Mouse (Mus musculus) heart, postnatal 36 days (tissue): Measurements from ENCODE around the gene Try4. TPM values are rescaled to one million over a fixed set of nuclear protein-coding genes. Genes with fewer than 3 reads are reported as not detected.
"Not testable (repeated sequence)": the region's sequence is repeated elsewhere in the genome, so short reads cannot be mapped to it uniquely, and the experiment has no call there.

ENCODE experiments used
- DNase-seq, 2 experiments: peaks; one replicate each; pipeline ENCODE4 v3.0.0; 2021 to 2022
- intact Hi-C: fragments of 180-260 bp; cut with DNase I; formaldehyde crosslinking; loops from one replicate; pipeline ENCODE4 v1.15.1; 2025
- total RNA-seq, 2 experiments: library from RNA; stranded (reverse); gene quantifications; 2 replicates each; pipeline ENCODE4 v1.2.3; 2021

Gene Try4
- not detected for total RNA-seq

- no peak for DNase-seq
- intact Hi-C loops, result no loop called here
Measured at GRCm38 (mm10) chr6:41301969-41302368, at the start of gene Try4. Gene Try4, plus strand, starts transcription at chr6:41302269.

- DNase-seq, intact Hi-C loops: not testable (repeated sequence)
Measured at GRCm38 (mm10) chr6:41253314-41253713, 48.8 kb upstream of the Try4 start.

DNA sequence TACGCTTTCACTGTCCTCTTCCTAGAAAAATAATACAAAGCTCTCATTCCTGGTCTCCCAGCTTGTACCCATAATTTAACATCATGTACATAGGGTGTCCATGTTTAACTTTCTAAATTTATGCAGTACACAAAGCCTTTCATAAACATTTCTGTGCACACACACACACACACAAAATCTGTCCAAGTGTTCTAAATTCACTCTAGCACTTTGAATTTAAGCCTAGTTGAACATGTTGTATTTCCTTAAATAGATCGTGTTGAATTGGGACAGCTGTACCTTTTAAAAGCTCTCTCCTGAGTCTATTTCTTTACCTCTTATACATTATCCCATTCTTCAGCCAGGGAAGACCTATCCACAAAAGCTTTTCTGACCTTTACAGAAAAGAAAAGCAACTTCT, 45.6 kb upstream of the Try4 start:
- intact Hi-C loops, result no loop called here
- DNase-seq, result no peak

DNA sequence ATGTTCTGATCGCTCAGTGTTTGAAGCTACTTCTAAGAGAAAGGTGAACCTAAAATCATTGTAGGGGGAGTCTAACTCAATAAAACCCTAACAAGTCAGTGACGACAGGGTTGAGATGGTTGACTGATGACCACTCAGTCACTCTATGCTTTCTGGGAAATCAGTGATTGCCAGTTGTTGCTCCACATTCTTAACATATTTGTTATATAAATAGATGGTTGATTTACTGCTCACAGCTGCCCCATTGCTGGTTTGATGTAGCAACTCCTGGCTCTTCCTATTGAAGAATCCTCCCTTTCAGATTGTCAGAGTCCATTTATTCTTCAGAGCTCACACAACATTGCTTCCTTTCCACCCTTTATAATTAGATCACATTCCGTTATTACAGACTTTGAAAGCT, 44.6 kb upstream of the Try4 start:
- intact Hi-C loops, result no loop called here

DNA sequence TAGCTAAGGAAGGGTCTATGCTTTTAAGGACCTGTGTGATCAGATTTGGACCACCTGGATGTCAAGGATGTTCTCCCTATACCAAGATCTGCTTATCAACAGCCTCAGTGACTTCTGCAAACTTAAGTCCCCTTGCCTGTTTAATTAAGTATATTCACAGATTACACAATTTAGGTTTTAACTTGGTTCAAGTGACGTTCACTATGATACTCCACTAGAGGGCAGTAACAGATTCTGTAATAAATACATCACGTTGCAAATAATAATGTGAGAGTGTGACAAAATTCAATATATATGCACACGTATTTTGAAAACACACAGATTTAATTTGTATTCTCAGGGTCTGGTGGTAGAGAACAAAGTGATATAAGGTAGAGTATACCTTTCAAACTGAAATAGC, 39.3 kb upstream of the Try4 start:
- intact Hi-C loops, result loop anchor here (2.0 to 5.0 kb wide), 2 partner anchors 240 to 266 kb away; no protein-coding TSS in a partner anchor
- DNase-seq, result no peak

More for the DNA sequence above, 44.6 kb upstream of the Try4 start:
- DNase-seq, result no peak

- intact Hi-C loops, result no loop called here
- no peak for DNase-seq
Measured at GRCm38 (mm10) chr6:41266140-41266539, 35.9 kb upstream of the Try4 start.

DNA sequence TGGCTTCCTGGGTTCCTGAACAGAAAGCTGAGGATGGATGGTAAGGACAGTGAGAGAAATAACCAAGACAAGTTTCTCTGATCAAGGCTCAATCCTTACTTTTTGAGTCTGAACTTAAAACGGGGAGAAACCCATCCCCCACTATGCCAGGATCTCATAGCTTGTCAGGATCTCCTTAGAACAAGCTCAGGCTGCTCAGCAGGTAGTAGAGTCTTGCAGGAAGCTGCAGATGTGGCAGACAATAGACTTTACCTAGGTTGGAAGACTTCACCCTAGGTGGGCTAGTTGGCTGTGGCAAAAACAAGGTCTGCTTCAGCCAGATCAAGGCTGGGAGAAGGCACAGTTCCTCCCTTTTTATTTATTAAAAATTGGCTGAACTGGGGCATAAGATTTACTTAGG, 3.8 kb upstream of the Try4 start:
- intact Hi-C loops, result no loop called here
- DNase-seq, result no peak

GRCm38 (mm10) chr6:41316741-41317140, 14.7 kb downstream of the Try4 start, which contains the start of gene Try5:
Gene Try5, minus strand, starts transcription at chr6:41316841.
- intact Hi-C loops, result not testable (repeated sequence)

GRCm38 (mm10) chr6:41353932-41354331, 51.9 kb downstream of the Try4 start, which contains the start of gene Try10:
Gene Try10, plus strand, starts transcription at chr6:41354105.
- no peak for DNase-seq
- intact Hi-C loops, result loop anchor here (2.0 kb wide), 1 partner anchor 65 kb away; no protein-coding TSS in a partner anchor

More at GRCm38 (mm10) chr6:41316741-41317140, 14.7 kb downstream of the Try4 start, which contains the start of gene Try5:
- not testable (repeated sequence) for DNase-seq

Other genes starting within 250 kb of the Try4 start
- gene Try5, start 14.6 kb downstream of the Try4 start, total RNA-seq, result not detected
- gene Try10, start 51.8 kb downstream of the Try4 start, total RNA-seq, result not detected
- gene Prss3, start 75.4 kb downstream of the Try4 start, total RNA-seq, result not detected
- gene Gm5771, start 90.1 kb downstream of the Try4 start, total RNA-seq, result not detected
- gene Gm10334, start 143.9 kb downstream of the Try4 start, total RNA-seq, result not detected
- not detected for gene Prss1, start 156.7 kb downstream of the Try4 start, total RNA-seq
- not detected for gene Prss2, start 219.5 kb downstream of the Try4 start, total RNA-seq